Mouse (Mus musculus): ENCODE data around the gene Agap1.

- TF ChIP-seq CTCF (IDR thresholded peaks at IDR 0.05; ENCODE audit: borderline replicate concordance, control insufficient read depth, extremely low read depth, insufficient read depth, low read length, poor library complexity), result no peak
- TF ChIP-seq POLR2A (IDR thresholded peaks at IDR 0.05; ENCODE audit: control insufficient read depth, extremely low read depth, insufficient read depth, low read length, poor library complexity), result no peak
Measured at GRCm38 (mm10) chr1:89891400-89891799, 436.8 kb downstream of the Agap1 start.

Measured in thymus, adult 2 months (tissue).